Mouse (Mus musculus): ENCODE data around the gene Dpm2. TPM values are rescaled to one million over a fixed set of nuclear protein-coding genes. Genes with fewer than 3 reads are reported as not detected.

Dpm2 gene
- total RNA-seq, 2 experiments from 2014 or later = 11.7 to 12.6 TPM

GRCm38 (mm10) chr2:32546951-32547350 lies 23.7 kb upstream of the Dpm2 start:
- DNase-seq = no peak

- no peak for DNase-seq
These were observed 23.3 kb upstream of the Dpm2 start for GRCm38 (mm10) chr2:32547380-32547779.

GRCm38 (mm10) chr2:32547964-32548739 lies 22.5 kb upstream of the Dpm2 start:
- DNase-seq = peak; percentile 45

- DNase-seq = no peak
These were observed 21.5 kb upstream of the Dpm2 start for GRCm38 (mm10) chr2:32549171-32549570.

- DNase-seq = peak; percentile 93
These were observed 20.9 kb upstream of the Dpm2 start for GRCm38 (mm10) chr2:32549764-32550163.

GRCm38 (mm10) chr2:32551236-32551635 lies 19.4 kb upstream of the Dpm2 start:
- no peak for DNase-seq

- DNase-seq = no peak
These were observed 17.0 kb upstream of the Dpm2 start for GRCm38 (mm10) chr2:32553592-32554148.

- no peak for DNase-seq
These were observed 15.2 kb upstream of the Dpm2 start for GRCm38 (mm10) chr2:32555484-32555883.

GRCm38 (mm10) chr2:32556019-32556418 lies 14.6 kb upstream of the Dpm2 start:
- no peak for DNase-seq

- no peak for DNase-seq
These were observed 11.1 kb upstream of the Dpm2 start for GRCm38 (mm10) chr2:32559570-32559969.

GRCm38 (mm10) chr2:32566536-32567063 lies 4.1 kb upstream of the Dpm2 start:
- peak; percentile 54 for DNase-seq

GRCm38 (mm10) chr2:32568149-32568548 lies 2.5 kb upstream of the Dpm2 start:
- DNase-seq = peak; percentile 52

- DNase-seq = no peak
These were observed 1.7 kb upstream of the Dpm2 start for GRCm38 (mm10) chr2:32568941-32569340.

- no peak for DNase-seq
These were observed 1.5 kb downstream of the Dpm2 start for GRCm38 (mm10) chr2:32572196-32572595.

- DNase-seq = no peak
These were observed 3.8 kb downstream of the Dpm2 start, which contains the start of gene Pip5kl1 for GRCm38 (mm10) chr2:32574497-32574896. TSS of gene Pip5kl1 (plus strand) at chr2:32574797.

GRCm38 (mm10) chr2:32574901-32575585 lies 4.4 kb downstream of the Dpm2 start:
- DNase-seq = no peak

GRCm38 (mm10) chr2:32575586-32576160 lies 5.0 kb downstream of the Dpm2 start, which contains the start of gene 9430097D07Rik:
TSS of gene 9430097D07Rik (minus strand) at chr2:32575684.
- no peak for DNase-seq

- no peak for DNase-seq
These were observed 5.9 kb downstream of the Dpm2 start for GRCm38 (mm10) chr2:32576532-32576931.

GRCm38 (mm10) chr2:32578146-32579046 lies 7.7 kb downstream of the Dpm2 start:
- DNase-seq = no peak

- DNase-seq = no peak
These were observed 10.9 kb downstream of the Dpm2 start for GRCm38 (mm10) chr2:32581450-32582095.
